Mouse (Mus musculus) stomach, embryonic 16.5 days (tissue): ENCODE results near the gene Ccdc141. TPM values are rescaled to one million over a fixed set of nuclear protein-coding genes. Genes with fewer than 3 reads are reported as not detected.
"Not testable (repeated sequence)": the region's sequence is repeated elsewhere in the genome, so short reads cannot be mapped to it uniquely, and the experiment has no call there.

Experiments used
- ATAC-seq: fragments of 200-750 bp; cut with Nextera tagmentation; 2 replicates; pipeline ENCODE4 v1.8.0; 2017; ENCODE audit warnings: moderate number of reproducible peaks, moderate TSS enrichment; ENCODE audit not compliant: insufficient read depth, low FRiP score
- H3K27ac ChIP-seq: fragments of 300-500 bp; sonication (generic); 2 replicates; pipeline ENCODE4 v1.5.1; 2014; ENCODE audit warnings: low read length
- H3K27me3 ChIP-seq: fragments of 300-500 bp; sonication (generic); 2 replicates; pipeline ENCODE4 v1.6.1; 2014; ENCODE audit warnings: low read length, control low read depth, mixed read lengths; ENCODE audit not compliant: control insufficient read depth, insufficient read depth
- H3K36me3 ChIP-seq: fragments of 300-500 bp; sonication (generic); 2 replicates; pipeline ENCODE4 v1.6.1; 2014; ENCODE audit warnings: low read length; ENCODE audit not compliant: control insufficient read depth, insufficient read depth
- H3K4me1 ChIP-seq: fragments of 300-500 bp; sonication (generic); 2 replicates; pipeline ENCODE4 v1.6.1; 2014; ENCODE audit warnings: low read length, control low read depth, mixed read lengths; ENCODE audit not compliant: control insufficient read depth, insufficient read depth
- H3K4me2 ChIP-seq: fragments of 300-500 bp; sonication (generic); 2 replicates; pipeline ENCODE4 v1.6.1; 2014; ENCODE audit warnings: low read depth, low read length, mixed read lengths
- H3K4me3 ChIP-seq: fragments of 300-500 bp; sonication (generic); replicated peaks from 2 replicates; pipeline ENCODE4 v1.5.1; 2014; ENCODE audit warnings: mild to moderate bottlenecking, low read length
- H3K9ac ChIP-seq: fragments of 300-500 bp; sonication (generic); 2 replicates; pipeline ENCODE4 v1.6.1; 2014; ENCODE audit warnings: low read length
- H3K9me3 ChIP-seq: fragments of 300-500 bp; sonication (generic); replicated peaks from 2 replicates; pipeline ENCODE4 v1.6.1; 2016; ENCODE audit warnings: low read length, control low read depth; ENCODE audit not compliant: control insufficient read depth
- WGBS: fragments of 180-500 bp; shearing (Covaris S2); extraction: QIAGEN DNeasy Blood & Tissue Kit; methylation state at CpG from one replicate; pipeline ENCODE4 v1.1.7; 2014; 5-methylcytosine and 5-hydroxymethylcytosine counted together
- polyA plus RNA-seq: library from polyadenylated mRNA; unstranded; fragments of >200 nt; fragmentation: Nextera tagmentation; extraction: Ambion mirVana; gene quantifications from 2 replicates; pipeline ENCODE4 v1.2.1, GENCODE M21; 2015

Gene Ccdc141
- polyA plus RNA-seq, 1 experiment from 2014 or later, result 12.9 TPM

DNA sequence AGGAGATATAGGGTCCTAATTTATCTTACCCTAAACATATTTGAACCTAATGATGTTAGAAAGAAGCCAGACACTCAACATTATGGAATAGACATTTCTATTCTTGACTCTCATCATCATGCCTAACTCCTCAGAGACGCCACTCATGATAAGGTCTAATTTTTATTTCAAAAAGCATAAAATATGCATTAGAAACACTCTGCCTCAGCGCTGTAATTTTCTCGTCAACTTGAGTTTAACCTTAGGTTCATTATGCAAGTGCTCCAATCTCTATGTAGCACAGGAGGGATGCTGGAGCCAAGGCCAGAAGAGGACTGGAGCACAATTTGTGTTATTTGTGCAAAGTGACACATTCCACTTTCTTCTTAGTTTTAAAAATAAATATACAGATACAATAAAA is 130.8 kb downstream of the Ccdc141 start:
- Histone ChIP-seq H3K27ac (no peak overlapping the region), H3K9ac (no peak overlapping the region), H3K4me3 (no peak overlapping the region), H3K9me3 (no peaks in the 10 kb centered on the region), H3K4me1 (no peaks in the 10 kb centered on the region), H3K27me3 (no peaks in the 10 kb centered on the region), H3K36me3 (no peaks in the 10 kb centered on the region), H3K4me2 (no peak overlapping the region)
- WGBS, result 86% methylated on average over 3 of the region's 3 CpGs
- ATAC-seq, result no peak

GRCm38 (mm10) chr2:77039281-77039680 is 131.2 kb downstream of the Ccdc141 start:
- H3K4me3 ChIP-seq, result no peak overlapping the region
- 81% methylated on average over 4 of the region's 4 CpGs for WGBS

GRCm38 (mm10) chr2:77037211-77037610 is 133.2 kb downstream of the Ccdc141 start:
- H3K27me3 ChIP-seq, result no peaks in the 10 kb centered on the region
- no peak for ATAC-seq
- no peak overlapping the region for H3K4me2 ChIP-seq
- no peak overlapping the region for H3K27ac ChIP-seq
- 83% methylated on average over 10 of the region's 10 CpGs for WGBS
- no peaks in the 10 kb centered on the region for H3K4me1 ChIP-seq
- H3K9me3 ChIP-seq, result no peaks in the 10 kb centered on the region
- H3K9ac ChIP-seq, result no peak overlapping the region
- no peaks in the 10 kb centered on the region for H3K36me3 ChIP-seq
- H3K4me3 ChIP-seq, result no peak overlapping the region

More at GRCm38 (mm10) chr2:77039281-77039680, 131.2 kb downstream of the Ccdc141 start:
- Histone ChIP-seq H3K4me2 (no peak overlapping the region), H3K27me3 (no peaks in the 10 kb centered on the region), H3K4me1 (no peaks in the 10 kb centered on the region), H3K36me3 (no peaks in the 10 kb centered on the region), H3K9me3 (no peaks in the 10 kb centered on the region), H3K27ac (no peak overlapping the region), H3K9ac (no peak overlapping the region)
- no peak for ATAC-seq

GRCm38 (mm10) chr2:77034112-77034511 is 136.3 kb downstream of the Ccdc141 start:
- H3K4me3 ChIP-seq, result no peak overlapping the region
- H3K27me3 ChIP-seq, result no peaks in the 10 kb centered on the region
- 86% methylated on average over 4 of the region's 4 CpGs for WGBS
- no peak for ATAC-seq
- no peak overlapping the region for H3K4me2 ChIP-seq
- H3K9me3 ChIP-seq, result no peaks in the 10 kb centered on the region
- no peaks in the 10 kb centered on the region for H3K36me3 ChIP-seq
- no peaks in the 10 kb centered on the region for H3K4me1 ChIP-seq
- H3K9ac ChIP-seq, result no peak overlapping the region
- H3K27ac ChIP-seq, result no peak overlapping the region

DNA sequence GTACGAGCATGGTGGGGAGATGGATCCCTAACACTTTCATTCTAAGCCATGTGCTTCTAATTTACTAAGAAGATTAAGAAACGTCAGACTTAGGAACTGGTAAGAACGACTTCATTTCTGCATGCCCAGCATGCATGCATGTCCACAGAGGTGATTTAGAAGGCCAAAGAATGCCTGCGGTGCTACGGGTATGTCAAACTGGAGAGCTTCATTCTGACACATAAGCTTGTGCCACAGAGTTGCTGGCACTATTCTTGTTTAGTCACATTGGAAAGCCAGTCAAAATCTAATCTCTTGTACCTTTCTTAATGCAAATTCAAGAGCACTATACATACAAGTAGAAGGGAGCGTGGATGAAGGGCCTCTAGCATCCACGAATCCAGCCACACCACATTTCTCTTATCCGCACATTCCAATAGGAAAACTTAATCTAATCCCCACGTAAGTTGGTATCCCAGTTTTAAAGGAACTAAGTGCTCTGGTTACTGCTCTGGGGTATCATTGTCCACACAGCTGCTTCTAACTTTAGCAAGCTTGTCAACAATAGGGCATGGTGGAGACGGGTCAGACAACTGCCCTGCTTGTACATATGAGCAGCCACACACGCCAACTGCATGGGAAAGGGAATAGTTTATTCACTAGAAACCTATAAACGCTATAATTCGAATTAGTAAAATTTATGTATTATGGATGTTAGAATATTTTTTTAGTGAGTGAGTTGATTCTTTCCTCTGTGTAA is 136.9 kb downstream of the Ccdc141 start:
- no peaks in the 10 kb centered on the region for H3K36me3 ChIP-seq
- ATAC-seq, result no peak
- no peak overlapping the region for H3K4me2 ChIP-seq
- 82% methylated on average over 13 of the region's 13 CpGs for WGBS
- H3K9me3 ChIP-seq, result no peaks in the 10 kb centered on the region
- no peak overlapping the region for H3K4me3 ChIP-seq
- H3K9ac ChIP-seq, result no peak overlapping the region
- no peak overlapping the region for H3K27ac ChIP-seq
- H3K27me3 ChIP-seq, result no peaks in the 10 kb centered on the region
- H3K4me1 ChIP-seq, result no peaks in the 10 kb centered on the region

DNA sequence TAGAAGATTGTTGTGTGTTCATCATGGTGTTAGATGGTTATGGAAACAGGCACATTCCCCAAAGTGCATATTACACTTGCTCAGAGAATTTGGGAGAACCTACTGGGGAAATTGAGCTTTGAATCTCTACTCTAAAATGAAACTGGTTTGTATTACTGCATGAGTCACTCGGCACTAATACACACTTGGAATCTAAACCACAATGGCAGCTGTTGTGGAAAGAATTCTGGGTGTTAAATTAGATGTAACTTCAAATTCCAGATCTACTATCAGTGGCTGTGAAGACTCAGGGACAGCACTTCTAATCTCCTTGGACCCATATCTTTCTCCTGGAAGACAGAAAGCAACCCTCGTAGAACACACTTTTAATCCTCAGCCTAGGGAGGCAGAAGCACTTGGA is 149.8 kb downstream of the Ccdc141 start:
- Histone ChIP-seq H3K9ac (no peak overlapping the region), H3K4me2 (no peak overlapping the region), H3K4me3 (no peak overlapping the region), H3K4me1 (no peaks in the 10 kb centered on the region), H3K27me3 (no peaks in the 10 kb centered on the region), H3K9me3 (no peaks in the 10 kb centered on the region), H3K27ac (no peak overlapping the region), H3K36me3 (no peaks in the 10 kb centered on the region)
- no peak for ATAC-seq
- WGBS, result 88% methylated on average over 2 of the region's 2 CpGs

DNA sequence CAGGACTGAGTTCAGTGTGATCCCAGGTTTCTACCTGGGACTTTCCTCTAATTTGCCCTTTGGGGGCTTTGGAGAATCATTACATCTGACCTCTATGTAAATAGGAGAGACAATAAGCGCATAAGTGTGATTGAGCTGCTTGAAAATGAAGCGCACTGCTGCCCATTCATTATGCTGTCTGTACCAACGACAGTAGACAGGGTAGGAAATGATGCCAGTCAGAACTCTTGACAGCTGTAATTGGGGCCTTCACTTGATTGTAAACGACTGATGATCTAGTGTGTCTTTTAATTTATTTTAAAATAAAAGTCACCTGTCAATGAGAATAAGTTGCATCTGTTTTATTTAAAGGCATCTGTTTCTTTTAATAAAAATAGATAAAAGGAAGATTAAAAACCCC is 152.7 kb downstream of the Ccdc141 start:
- Histone ChIP-seq H3K4me1 (no peaks in the 10 kb centered on the region), H3K27ac (no peak overlapping the region), H3K27me3 (no peaks in the 10 kb centered on the region), H3K4me2 (no peak overlapping the region), H3K9ac (no peak overlapping the region), H3K4me3 (no peak overlapping the region), H3K9me3 (no peaks in the 10 kb centered on the region), H3K36me3 (no peaks in the 10 kb centered on the region)
- no peak for ATAC-seq
- 67% methylated on average over 4 of the region's 4 CpGs for WGBS

- H3K36me3 ChIP-seq, H3K27me3 ChIP-seq, H3K27ac ChIP-seq, H3K9me3 ChIP-seq, H3K4me1 ChIP-seq, H3K9ac ChIP-seq, ATAC-seq, H3K4me3 ChIP-seq, H3K4me2 ChIP-seq: not testable (repeated sequence)
- 86% methylated on average over 6 of the region's 6 CpGs for WGBS
Observed at GRCm38 (mm10) chr2:77013449-77013848, 157.0 kb downstream of the Ccdc141 start.

GRCm38 (mm10) chr2:77011981-77012380 is 158.5 kb downstream of the Ccdc141 start:
- no peaks in the 10 kb centered on the region for H3K36me3 ChIP-seq
- ATAC-seq, result no peak
- H3K27ac ChIP-seq, result no peak overlapping the region
- 69% methylated on average over 5 of the region's 5 CpGs for WGBS
- H3K4me2 ChIP-seq, result no peak overlapping the region
- no peaks in the 10 kb centered on the region for H3K4me1 ChIP-seq
- H3K9me3 ChIP-seq, result no peaks in the 10 kb centered on the region
- no peak overlapping the region for H3K9ac ChIP-seq
- no peak overlapping the region for H3K4me3 ChIP-seq
- no peaks in the 10 kb centered on the region for H3K27me3 ChIP-seq
